Mouse (Mus musculus): Measurements from ENCODE around the gene Etfa.

Etfa gene

GRCm38 (mm10) chr9:55510651-55511235, 1.3 kb downstream of the Etfa start:
- peak; percentile 66 for DNase-seq

DNA sequence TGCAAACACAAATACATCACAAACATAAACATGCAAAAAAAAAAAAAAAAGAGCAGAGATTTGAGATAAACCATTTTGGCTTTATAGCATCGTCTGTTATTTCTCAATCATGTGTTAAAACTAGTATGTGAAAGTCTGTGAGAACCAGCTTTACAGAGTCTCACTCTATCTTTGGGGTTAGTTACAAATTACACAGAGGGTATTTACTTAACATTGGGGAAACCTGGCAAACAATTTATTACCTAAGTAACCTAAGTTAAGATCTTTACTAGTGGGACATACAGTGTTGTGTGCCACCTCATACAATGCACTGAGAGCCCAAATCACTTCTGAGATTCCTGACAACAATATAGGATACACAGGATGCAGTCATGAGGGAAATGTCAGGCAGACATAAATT, 2.3 kb downstream of the Etfa start:
- no peak for DNase-seq

DNA sequence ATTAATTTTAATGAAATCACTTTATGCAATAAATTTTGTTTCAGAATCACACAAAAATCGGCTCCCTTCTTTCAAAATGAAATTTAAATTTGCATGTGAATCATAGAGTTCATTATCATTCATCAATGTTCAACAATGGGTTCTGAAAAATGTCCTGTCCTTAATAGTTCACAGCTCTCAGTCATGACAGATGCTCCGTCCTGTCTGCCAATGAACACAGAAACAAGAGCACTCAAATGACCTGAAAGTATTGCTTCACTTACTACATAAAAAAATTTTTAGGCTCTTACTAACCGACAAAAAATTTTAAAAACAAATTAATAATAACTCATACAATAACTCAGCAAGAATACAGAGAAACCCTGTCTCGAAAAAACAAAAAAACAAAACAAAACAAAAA, 3.3 kb downstream of the Etfa start:
- no peak for DNase-seq

GRCm38 (mm10) chr9:55507922-55508321, 4.1 kb downstream of the Etfa start:
- DNase-seq, result no peak

GRCm38 (mm10) chr9:55482116-55482515, 29.9 kb downstream of the Etfa start:
- DNase-seq, result peak; percentile 20

- DNase-seq, result no peak
Measured at GRCm38 (mm10) chr9:55478699-55479098, 33.3 kb downstream of the Etfa start.

- DNase-seq, result no peak
Measured at GRCm38 (mm10) chr9:55476084-55476483, 36.0 kb downstream of the Etfa start.

DNA sequence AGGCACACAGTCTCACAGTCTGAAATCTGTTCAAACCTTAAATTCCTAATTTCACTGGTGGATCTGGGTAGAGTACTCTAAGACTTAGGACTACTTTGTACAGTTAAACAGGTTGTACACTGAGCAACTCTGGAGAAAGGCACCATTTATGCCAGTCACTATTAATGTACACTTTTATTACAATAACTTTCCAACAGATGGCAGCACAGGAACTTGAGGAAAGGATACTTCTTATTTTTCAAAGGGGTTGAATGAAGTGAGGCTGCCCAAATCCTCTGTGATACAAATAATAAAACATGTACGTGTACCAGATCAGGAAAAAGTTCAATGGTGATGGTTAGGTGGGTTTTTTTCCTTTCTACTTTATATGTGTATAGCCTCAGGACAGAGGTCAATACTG, 43.6 kb downstream of the Etfa start:
- DNase-seq, result peak; percentile 6

- no peak for DNase-seq
Measured at GRCm38 (mm10) chr9:55453366-55453765, 58.7 kb downstream of the Etfa start.

DNA sequence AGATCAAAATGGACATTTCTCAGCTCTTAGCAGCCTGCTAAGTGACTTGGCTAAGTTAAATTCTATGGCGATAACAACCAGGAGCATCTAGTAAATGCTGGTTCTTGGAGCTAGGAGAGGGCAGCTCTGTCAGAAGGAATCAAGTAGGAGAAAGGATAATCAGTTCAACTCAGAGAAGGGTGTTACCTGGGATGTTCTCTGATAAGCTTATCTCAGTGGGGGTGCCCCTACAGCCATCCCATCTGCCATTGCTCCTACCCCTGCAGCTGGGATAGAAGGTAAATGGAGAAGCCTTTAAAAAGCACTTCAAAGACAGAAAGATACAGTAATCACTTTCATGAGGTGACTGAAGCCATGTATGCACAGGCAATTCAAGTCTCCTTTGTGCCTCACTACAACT, 59.1 kb downstream of the Etfa start:
- no peak for DNase-seq

GRCm38 (mm10) chr9:55451426-55451825, 60.6 kb downstream of the Etfa start:
- DNase-seq, result no peak

DNA sequence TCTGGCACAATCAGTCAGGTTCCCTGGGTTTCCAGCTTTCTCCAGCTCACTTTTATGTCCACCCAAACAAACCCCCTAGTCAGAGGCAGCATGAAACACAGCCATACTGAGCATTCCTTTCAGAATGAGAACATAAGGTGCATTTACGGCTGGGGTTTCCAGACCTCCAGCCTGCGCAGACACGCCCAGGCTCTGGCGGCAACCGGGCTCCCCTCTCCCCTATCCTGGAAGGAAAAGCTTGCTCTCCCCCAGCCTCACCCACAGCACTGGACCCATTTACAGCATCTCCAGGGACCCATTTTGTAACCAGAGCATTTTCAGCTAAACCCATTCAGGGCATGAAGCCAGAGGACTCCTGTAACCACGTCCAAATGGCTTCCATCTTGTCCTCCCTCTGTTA, 62.0 kb downstream of the Etfa start:
- DNase-seq, result no peak

DNA sequence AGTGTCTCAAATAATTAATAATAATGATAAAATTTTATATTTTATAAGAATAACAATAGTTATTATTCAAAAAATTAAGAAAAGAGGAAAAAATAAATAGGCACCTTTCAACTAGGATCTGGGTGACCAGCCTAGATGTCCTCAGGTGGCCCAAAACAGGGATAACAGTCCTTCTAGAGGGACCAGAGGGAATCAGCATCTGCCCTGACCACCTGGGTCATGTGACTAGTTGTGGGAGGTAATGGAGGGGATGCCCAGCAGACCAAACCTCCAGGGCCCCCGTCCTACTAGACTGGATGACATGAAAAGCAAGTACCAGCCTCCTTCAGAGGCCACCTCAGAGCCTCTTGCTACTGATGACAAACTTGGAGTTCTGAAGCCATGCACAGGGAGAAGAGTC, 62.9 kb downstream of the Etfa start:
- DNase-seq, result no peak

- DNase-seq, result no peak
Measured at GRCm38 (mm10) chr9:55447509-55447908, 64.5 kb downstream of the Etfa start.

DNA sequence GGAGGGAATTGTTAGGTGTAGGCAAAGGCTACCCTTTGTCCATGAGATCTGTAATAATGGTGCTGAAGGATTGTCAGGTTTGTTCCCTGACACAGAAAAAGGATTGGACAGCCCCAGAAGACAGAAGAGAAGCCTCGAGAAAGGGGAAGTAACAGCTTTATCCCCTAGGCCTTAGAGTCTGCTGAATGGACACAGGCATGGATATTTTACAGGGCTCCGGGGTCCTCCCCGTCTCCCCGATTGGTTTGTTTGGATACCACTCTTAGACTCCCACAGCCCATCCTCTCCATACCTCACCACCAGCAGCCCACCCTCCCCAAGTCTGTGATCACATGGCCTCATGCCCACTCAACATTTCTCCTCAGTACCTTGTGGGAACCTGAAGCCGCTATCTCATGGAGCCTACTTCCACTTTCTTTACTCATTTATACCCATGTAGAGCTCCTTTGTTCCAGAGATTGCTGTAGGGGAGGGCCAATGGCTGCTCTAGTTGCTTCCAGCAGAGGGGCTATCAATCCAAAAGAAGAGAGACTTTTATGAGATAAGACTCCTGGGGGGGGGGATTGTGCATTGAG, 72.8 kb downstream of the Etfa start:
- DNase-seq, result no peak

- no peak for DNase-seq
Measured at GRCm38 (mm10) chr9:55438433-55438832, 73.6 kb downstream of the Etfa start.

GRCm38 (mm10) chr9:55433875-55434274, 78.2 kb downstream of the Etfa start:
- DNase-seq, result no peak

DNA sequence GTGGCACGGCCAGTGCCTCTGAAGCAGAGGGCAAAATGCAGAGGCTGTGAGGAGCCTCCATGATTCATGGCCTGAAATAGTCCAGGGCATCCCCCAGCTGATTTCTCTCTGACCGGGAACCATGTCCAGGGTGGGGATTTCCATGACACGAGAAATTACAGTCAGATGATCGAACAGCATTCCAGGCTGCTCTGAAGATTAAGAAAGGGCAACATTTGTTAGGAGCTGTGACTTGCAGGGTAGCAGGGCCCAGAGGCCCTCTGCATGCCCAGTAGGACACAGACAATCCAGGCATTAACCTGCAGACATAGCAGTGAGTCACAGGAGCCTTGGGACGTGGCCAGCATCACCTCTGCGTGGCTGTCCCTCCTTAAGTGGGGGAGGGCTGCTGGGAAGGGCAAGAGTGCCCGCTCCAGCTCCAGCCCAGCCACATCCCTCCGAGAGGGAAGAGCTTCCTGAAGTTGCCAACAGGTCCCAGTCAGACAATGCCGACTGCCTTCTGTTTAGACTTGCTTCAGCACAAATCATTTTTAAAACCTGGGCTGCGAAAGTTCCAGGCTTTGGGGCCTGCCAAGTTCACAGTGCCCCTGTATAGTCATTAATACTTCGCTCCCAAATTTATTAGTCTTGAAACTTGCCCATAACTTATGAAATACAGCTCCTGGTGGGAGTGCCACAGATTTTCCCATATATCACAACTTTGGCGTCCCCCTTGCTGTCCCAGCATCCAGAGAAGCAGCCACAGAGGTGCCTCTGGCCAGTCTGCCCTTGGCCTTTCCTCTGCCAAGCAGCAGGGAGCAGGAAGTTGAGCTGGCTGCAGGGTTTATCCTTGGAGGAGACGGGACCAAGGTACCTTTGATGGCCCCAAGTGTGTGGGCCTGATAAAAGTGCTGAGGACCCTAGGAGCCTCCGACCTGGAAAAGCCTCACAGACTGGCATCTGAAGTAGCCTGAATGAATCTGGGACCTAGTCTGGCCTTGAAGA, 79.4 kb downstream of the Etfa start:
- no peak for DNase-seq

DNA sequence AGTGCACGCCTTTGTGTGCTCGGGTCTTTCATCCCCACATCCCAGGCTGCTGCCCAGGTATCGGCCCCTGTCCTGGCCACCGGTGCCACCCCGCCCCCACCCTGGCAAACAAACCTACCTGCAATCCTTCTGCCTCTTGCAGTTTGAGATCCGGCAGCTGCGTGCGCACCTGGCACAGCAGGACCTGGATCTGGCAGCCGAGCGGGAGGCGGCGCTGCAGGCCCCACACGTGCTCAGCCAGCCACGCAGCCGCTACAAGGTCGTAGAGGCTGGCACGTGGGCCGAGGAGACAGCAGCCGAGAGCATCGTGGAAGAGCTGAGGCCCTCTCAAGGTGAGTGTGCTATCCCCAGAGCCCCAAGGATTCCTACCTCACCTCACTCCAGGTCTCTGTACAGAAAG, 81.9 kb downstream of the Etfa start:
- peak; percentile 40 for DNase-seq

DNA sequence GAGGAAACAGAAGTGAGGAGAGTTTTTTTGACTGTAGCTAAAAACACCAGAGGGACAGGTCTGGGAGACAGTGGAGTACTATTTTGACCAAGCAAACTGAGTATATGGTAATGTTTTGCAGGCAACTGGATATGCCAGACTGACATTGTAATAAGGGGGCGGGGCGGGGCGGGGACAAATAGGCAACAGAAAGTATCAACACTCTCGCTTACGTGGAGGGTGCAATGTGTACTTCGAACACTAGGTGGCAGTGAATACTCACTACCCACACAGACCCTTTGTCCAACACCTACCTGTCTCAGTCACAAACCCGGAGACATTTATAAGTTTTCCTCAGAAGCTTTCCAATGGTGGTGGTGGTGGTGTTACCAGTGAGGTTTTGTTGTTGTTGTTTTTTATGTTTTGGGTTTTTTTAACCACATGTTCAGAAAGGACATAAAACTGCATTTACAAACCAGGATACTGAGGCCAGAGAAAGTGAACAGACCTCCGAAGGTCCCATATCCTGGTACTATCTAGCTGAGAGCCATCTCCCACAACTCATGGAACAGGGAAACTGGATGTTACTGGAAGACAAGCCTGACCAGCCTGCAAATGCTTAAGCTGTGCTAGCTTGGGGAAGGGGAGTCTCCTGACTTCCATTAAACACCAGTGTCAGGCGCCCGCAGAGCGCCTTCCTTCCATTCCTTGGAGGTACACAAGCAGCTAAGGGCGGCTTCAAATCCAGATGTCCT, 82.6 kb downstream of the Etfa start:
- peak; percentile 87 for DNase-seq

GRCm38 (mm10) chr9:55425271-55425810, 86.7 kb downstream of the Etfa start:
- DNase-seq, result no peak

GRCm38 (mm10) chr9:55423451-55424424, 88.3 kb downstream of the Etfa start:
- DNase-seq, result peak; percentile 58
